ENCODE assay signal across 8 mouse cellular contexts in the genomic region with DNA sequence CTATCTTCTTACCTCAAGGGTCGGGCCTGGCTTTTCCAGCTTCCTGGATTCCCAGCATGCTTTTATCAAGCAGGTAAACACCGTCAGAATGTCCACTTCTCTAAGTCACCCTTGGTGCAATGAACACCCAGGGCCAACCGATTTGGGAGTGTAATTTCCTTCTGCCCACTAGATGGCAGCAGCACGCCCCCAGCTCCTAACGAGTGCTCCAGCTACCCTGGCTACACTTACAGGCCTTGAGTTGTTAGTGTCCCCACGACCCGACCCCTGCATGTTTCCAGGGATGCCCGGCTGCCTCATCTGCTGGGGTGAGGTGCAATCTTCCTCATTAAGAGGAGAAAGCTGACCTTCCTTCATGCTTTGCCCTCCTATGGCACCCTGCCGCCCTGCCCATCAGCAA. TPM values are rescaled to one million over a fixed set of nuclear protein-coding genes. Genes with fewer than 3 reads are reported as not detected.
A peak's percentile ranks its signal among the peaks of the same experiment; 100 is the strongest.
DNase-seq lines count a peak whose midpoint lies in the region; ATAC-seq lines count a peak whose summit lies in the region.

No protein-coding gene starts in this region.

- no peak overlapping the region for H3K4me2 ChIP-seq in liver, embryonic 13.5 days
- H3K4me2 ChIP-seq in neural tube, embryonic 14.5 days (ENCODE audit: low read depth, low read length): no peak overlapping the region

- H3K9me3 ChIP-seq in liver, embryonic 13.5 days (replicated peaks): no peaks in the 10 kb centered on the region
- no peaks in the 10 kb centered on the region for H3K9me3 ChIP-seq in neural tube, embryonic 14.5 days (ENCODE audit: control insufficient read depth, low read length)

- no peaks in the 10 kb centered on the region for H3K4me1 ChIP-seq in liver, embryonic 13.5 days (replicated peaks)
- peaks cover 5% of the 10 kb centered on the region; the same call in 1 of the 2 replicates for H3K4me1 ChIP-seq in neural tube, embryonic 14.5 days (ENCODE audit: control insufficient read depth, insufficient read depth, low read length)

- DNase-seq in adrenal gland, adult (ENCODE audit: inconsistent age in 2 of 2, low spot score in 1 of 2): peak; percentile 39 to 77
- DNase-seq in adrenal gland, adult 8-10 months: no peak
- DNase-seq in spleen, adult 12 weeks (ENCODE audit: low spot score): peak; percentile 26
- DNase-seq in spleen, postnatal 36 days (ENCODE audit: low spot score in 2 of 2): no peak
- peak; percentile 73 to 76 for DNase-seq in cerebellum, postnatal 10 days
- peak; percentile 50 to 65 for DNase-seq in heart, postnatal 10 days
- peak; percentile 42 for DNase-seq in liver, embryonic 13.5 days

- no peaks in the 10 kb centered on the region for H3K36me3 ChIP-seq in liver, embryonic 13.5 days
- no peaks in the 10 kb centered on the region for H3K36me3 ChIP-seq in neural tube, embryonic 14.5 days (ENCODE audit: control insufficient read depth, insufficient read depth, low read length)

- H3K27me3 ChIP-seq in liver, embryonic 13.5 days: no peaks in the 10 kb centered on the region
- H3K27me3 ChIP-seq in neural tube, embryonic 14.5 days (ENCODE audit: control insufficient read depth, insufficient read depth, low read length): no peaks in the 10 kb centered on the region

- no peak overlapping the region for H3K27ac ChIP-seq in liver, embryonic 13.5 days
- H3K27ac ChIP-seq in neural tube, embryonic 14.5 days (ENCODE audit: low read depth, low read length): no peak overlapping the region

- 0 out of 2 replicates have a peak, but pooled peaks have one; percentile 54 for ATAC-seq in liver, embryonic 13.5 days (ENCODE audit: low read depth)
- ATAC-seq in neural tube, embryonic 14.5 days (ENCODE audit: low read depth): peak; percentile 58; the same call in 1 of the 2 replicates

- no peak overlapping the region for H3K4me3 ChIP-seq in liver, embryonic 13.5 days (replicated peaks)
- no peak overlapping the region for H3K4me3 ChIP-seq in neural tube, embryonic 14.5 days (ENCODE audit: low read depth, low read length)

- no peak overlapping the region for H3K9ac ChIP-seq in liver, embryonic 13.5 days
- H3K9ac ChIP-seq in neural tube, embryonic 14.5 days (replicated peaks; ENCODE audit: low read depth, low read length): no peak overlapping the region

- 12% methylated on average over 9 of the region's 9 CpGs for WGBS in liver, embryonic 13.5 days (ENCODE audit: insufficient replicate concordance)
- WGBS in neural tube, embryonic 14.5 days: 19% methylated on average over 9 of the region's 9 CpGs

- intact Hi-C loops in heart, postnatal 10 days (cut with DNase I): no loop called here

RNA-seq across cellular contexts. Expression of gene Zfp64, which starts 51.2 kb away (rescaled TPM):
- 10 to 100 TPM; 15.5 to 23.2 (median 19.7) TPM for total RNA-seq in adrenal gland, adult 8-10 months (2022)
- 10 to 100 TPM; 11.7 to 12.1 TPM for total RNA-seq in heart, postnatal 10 days (2021)
- polyA plus RNA-seq in liver, embryonic 13.5 days (2015; fragmentation: Nextera tagmentation; extraction: Ambion mirVana): 12.0 and 13.7 TPM in 2 replicates
- 24.5 and 25.5 TPM in 2 replicates for polyA plus RNA-seq in neural tube, embryonic 14.5 days (2014; fragmentation: Nextera tagmentation; extraction: Ambion mirVana)

Comparison
In these comparisons a context has a peak if more than half of its experiments do, and no peak if none do; other contexts are left out.
1. DNase-seq: peak in adrenal gland, adult (2 of 2), spleen, adult 12 weeks (single experiment), cerebellum, postnatal 10 days (2 of 2), heart, postnatal 10 days (2 of 2) and liver, embryonic 13.5 days (single experiment); none in adrenal gland, adult 8-10 months (single experiment) and spleen, postnatal 36 days (0 of 2).